Mouse (Mus musculus) heart, adult 2 months (tissue): Measurements from ENCODE around the gene Ackr3. TPM values are rescaled to one million over a fixed set of nuclear protein-coding genes. Genes with fewer than 3 reads are reported as not detected.

ENCODE experiments used
- DNase-seq, 2 experiments: peaks; one replicate each; pipeline ENCODE4 v3.0.0; 2021
- H3K27ac ChIP-seq: fragments of 200-600 bp; 2 replicates; pipeline ENCODE4 v1.8.1; 2022
- H3K27me3 ChIP-seq: fragments of 200-500 bp; 2 replicates; pipeline ENCODE4 v1.6.1; 2012; ENCODE audit warnings: mild to moderate bottlenecking, low read length, inconsistent platforms, mixed read lengths; ENCODE audit not compliant: control insufficient read depth, insufficient read depth
- H3K36me3 ChIP-seq: fragments of 200-500 bp; 2 replicates; pipeline ENCODE4 v1.6.1; 2012; ENCODE audit warnings: low read length, inconsistent platforms; ENCODE audit not compliant: control insufficient read depth, insufficient read depth
- H3K4me1 ChIP-seq: fragments of 200-500 bp; 2 replicates; pipeline ENCODE4 v1.6.1; 2011; ENCODE audit warnings: low read length; ENCODE audit not compliant: control insufficient read depth, insufficient read depth
- H3K4me3 ChIP-seq: fragments of 200-600 bp; 2 replicates; pipeline ENCODE4 v1.8.1; 2022
- H3K79me2 ChIP-seq: fragments of 200-500 bp; replicated peaks from 2 replicates; pipeline ENCODE4 v1.6.1; 2012; ENCODE audit warnings: mild to moderate bottlenecking, inconsistent platforms, low read length, moderate library complexity, mixed read lengths; ENCODE audit not compliant: control insufficient read depth, insufficient read depth
- H3K9ac ChIP-seq: fragments of 200-500 bp; 2 replicates; pipeline ENCODE4 v1.6.1; 2012; ENCODE audit warnings: low read depth, mild to moderate bottlenecking, control low read depth, inconsistent platforms, low read length, mixed read lengths
- CTCF ChIP-seq: fragments of 200-600 bp; IDR thresholded peaks from 2 replicates; pipeline ENCODE4 v1.8.1; 2022; ENCODE audit warnings: antibody characterized with exemption, mild to moderate bottlenecking, moderate library complexity
- EP300 ChIP-seq: fragments of 200-500 bp; IDR thresholded peaks from 2 replicates; pipeline ENCODE4 v1.6.1; 2011; ENCODE audit warnings: low read depth, low read length, control low read depth; ENCODE audit not compliant: insufficient read depth
- POLR2A ChIP-seq: fragments of 200-500 bp; IDR thresholded peaks from 2 replicates; pipeline ENCODE4 v1.6.1; 2011; ENCODE audit warnings: mild to moderate bottlenecking, low read depth, low read length, control low read depth; ENCODE audit not compliant: insufficient read depth
- WGBS: fragments of 180-500 bp; shearing (Covaris S2); methylation state at CpG from one replicate; pipeline ENCODE4 v1.1.7; 2018; 5-methylcytosine and 5-hydroxymethylcytosine counted together
- intact Hi-C: fragments of 180-260 bp; cut with DNase I; formaldehyde crosslinking; loops from one replicate; pipeline ENCODE4 v1.15.1; 2025
- polyA plus RNA-seq: library from polyadenylated mRNA; depleted of rRNA; stranded (reverse); fragments of >200 nt; gene quantifications from 2 replicates; pipeline ENCODE4 v1.2.3, GENCODE M21; 2012
- total RNA-seq, 2 experiments: library from RNA; stranded (reverse); gene quantifications; 2 replicates each; pipeline ENCODE4 v1.2.3; 2021

The Ackr3 gene
- total and polyA plus RNA-seq, 3 experiments: 56.5 to 186 (median 58.0) TPM

DNA sequence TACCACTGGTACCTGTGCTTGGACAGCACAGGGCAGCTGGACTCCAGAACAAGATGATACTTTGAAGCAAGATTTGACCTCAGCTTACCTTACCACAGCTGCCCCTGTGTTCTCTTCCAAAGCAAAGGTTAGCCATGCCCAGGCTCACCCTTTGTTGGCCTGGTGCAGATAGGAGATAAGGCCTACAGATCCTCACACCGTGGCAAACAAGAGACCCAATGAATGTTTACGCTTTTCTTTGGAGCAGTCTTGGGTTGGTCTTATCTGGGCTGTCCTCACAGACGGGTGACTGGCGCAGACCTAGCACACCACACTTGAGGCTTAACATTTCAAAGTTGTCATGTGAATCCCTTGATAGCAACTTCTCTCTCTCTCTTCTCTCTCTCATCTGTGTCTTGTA lies 36.5 kb downstream of the Ackr3 start:
- intact Hi-C loops: no loop called here

DNA sequence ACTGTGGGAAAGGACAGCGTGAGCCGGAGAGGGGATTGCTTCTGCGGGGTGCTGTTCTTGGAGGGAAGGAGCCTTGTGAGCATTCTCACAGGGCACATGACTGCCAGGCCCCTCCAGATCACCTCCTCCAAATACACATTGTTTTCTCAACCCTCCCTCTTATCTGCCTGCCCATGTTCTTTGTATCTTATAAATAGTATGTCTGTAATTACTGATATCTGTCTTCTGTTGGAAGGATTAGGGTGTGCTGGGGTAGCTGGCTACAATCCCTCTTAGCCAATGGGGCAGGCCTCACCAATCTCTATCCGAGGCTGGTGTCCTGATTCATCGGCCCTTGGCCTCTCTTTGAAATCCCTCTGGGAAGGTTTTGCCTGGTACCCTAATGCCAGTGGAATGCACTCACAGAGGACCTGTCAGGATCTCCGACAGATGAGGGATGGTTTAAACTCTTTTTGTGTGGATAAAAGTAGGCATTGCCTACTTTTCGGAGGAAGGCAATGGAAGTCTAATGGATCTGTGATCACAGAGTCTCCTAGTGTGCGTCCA lies 38.7 kb downstream of the Ackr3 start:
- no peaks in the 10 kb centered on the region for H3K27me3 ChIP-seq
- no peaks in the 10 kb centered on the region for H3K36me3 ChIP-seq
- no peak overlapping the region for H3K4me3 ChIP-seq
- 0 out of 2 replicates have a peak overlapping the region, but pooled peaks have one; percentile 3 for H3K27ac ChIP-seq
- H3K9ac ChIP-seq: no peak overlapping the region
- DNase-seq: no peak
- no peak for TF ChIP-seq POLR2A
- TF ChIP-seq EP300: no peak
- TF ChIP-seq CTCF: no peak
- intact Hi-C loops: no loop called here
- no peaks in the 10 kb centered on the region for H3K79me2 ChIP-seq
- H3K4me1 ChIP-seq: peaks cover 4% of the 10 kb centered on the region; the same call in 1 of the 2 replicates
- 71% methylated on average over 8 of the region's 8 CpGs for WGBS

More for the DNA sequence above, 36.5 kb downstream of the Ackr3 start:
- H3K27ac ChIP-seq: peak overlapping the region; percentile 85
- H3K4me3 ChIP-seq: no peak overlapping the region
- H3K9ac ChIP-seq: no peak overlapping the region
- H3K79me2 ChIP-seq: no peaks in the 10 kb centered on the region
- H3K36me3 ChIP-seq: no peaks in the 10 kb centered on the region
- no peak for TF ChIP-seq CTCF
- no peak; the same call in 1 of the 2 replicates for TF ChIP-seq EP300
- no peak for TF ChIP-seq POLR2A
- H3K27me3 ChIP-seq: no peaks in the 10 kb centered on the region
- H3K4me1 ChIP-seq: peaks cover 4% of the 10 kb centered on the region; the same call in 1 of the 2 replicates
- WGBS: 47% methylated on average over 4 of the region's 4 CpGs
- DNase-seq: peak in 1 of 2 experiments; percentile 30

- WGBS: 78% methylated on average over 1 of the region's 1 CpGs
- Histone ChIP-seq H3K36me3 (no peaks in the 10 kb centered on the region), H3K79me2 (no peaks in the 10 kb centered on the region), H3K27me3 (no peaks in the 10 kb centered on the region), H3K4me1 (peaks cover 2% of the 10 kb centered on the region; the same call in 1 of the 2 replicates), H3K9ac (no peak overlapping the region), H3K4me3 (no peak overlapping the region), H3K27ac (no peak overlapping the region)
- intact Hi-C loops: no loop called here
- TF ChIP-seq CTCF (no peak), POLR2A (no peak), EP300 (no peak)
- DNase-seq: no peak
These were observed 40.8 kb downstream of the Ackr3 start for GRCm38 (mm10) chr1:90244537-90244936.

DNA sequence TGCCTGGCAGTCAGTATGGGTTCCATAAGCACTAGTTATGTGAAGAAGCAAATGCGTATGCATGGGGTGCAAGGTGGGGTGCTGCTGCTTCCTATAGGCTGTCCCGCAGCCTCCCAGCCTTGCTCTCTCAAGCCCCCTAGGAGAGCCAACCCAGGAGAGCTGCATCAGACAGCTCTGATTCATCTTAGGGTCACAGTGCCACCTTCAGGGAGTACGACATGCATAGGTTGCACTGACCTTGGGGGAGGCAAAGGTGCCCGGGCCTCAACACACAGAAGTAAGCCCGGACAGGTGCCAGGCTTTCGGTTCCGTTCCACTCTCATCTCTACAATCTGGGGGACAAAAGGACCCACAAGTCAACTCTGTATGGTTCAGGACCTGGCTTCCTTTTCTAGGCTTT lies 41.8 kb downstream of the Ackr3 start:
- Histone ChIP-seq H3K36me3 (no peaks in the 10 kb centered on the region), H3K9ac (no peak overlapping the region), H3K4me3 (no peak overlapping the region), H3K4me1 (no peaks in the 10 kb centered on the region), H3K27me3 (no peaks in the 10 kb centered on the region), H3K79me2 (no peaks in the 10 kb centered on the region), H3K27ac (peak overlapping the region; percentile 12; the same call in 1 of the 2 replicates)
- 76% methylated on average over 7 of the region's 7 CpGs for WGBS
- no peak for TF ChIP-seq POLR2A
- peak; percentile 67 for TF ChIP-seq CTCF
- 0 out of 2 replicates have a peak, but pooled peaks have one; percentile 44 for TF ChIP-seq EP300
- peak in 1 of 2 experiments; percentile 31 for DNase-seq
- intact Hi-C loops: loop anchor here (1.0 to 5.0 kb wide), 3 partner anchors 40 to 342 kb away; no protein-coding TSS in a partner anchor

DNA sequence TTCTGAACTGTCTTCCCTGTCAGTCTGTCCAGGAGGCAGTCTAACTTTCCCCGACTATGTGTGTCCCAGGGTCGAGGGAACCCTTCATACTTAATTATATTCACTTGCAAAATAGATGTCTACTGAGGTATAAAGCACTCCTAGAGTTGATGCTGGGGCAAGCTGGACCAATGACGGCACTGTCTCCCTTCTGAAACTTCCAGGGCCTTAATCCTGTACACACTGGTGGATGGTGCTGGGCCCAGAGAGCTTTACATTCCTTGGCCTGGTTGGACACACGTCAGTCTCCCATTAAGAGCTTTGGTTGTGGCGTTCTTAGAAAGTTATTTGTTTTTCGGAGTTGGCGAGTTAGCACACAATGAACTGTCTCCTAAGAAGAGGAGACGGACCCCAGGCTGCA lies 42.3 kb downstream of the Ackr3 start:
- Histone ChIP-seq H3K79me2 (no peaks in the 10 kb centered on the region), H3K9ac (no peak overlapping the region), H3K27me3 (no peaks in the 10 kb centered on the region), H3K4me3 (no peak overlapping the region), H3K4me1 (no peaks in the 10 kb centered on the region), H3K36me3 (no peaks in the 10 kb centered on the region), H3K27ac (peak overlapping the region; percentile 12; the same call in 1 of the 2 replicates)
- intact Hi-C loops: loop anchor here (5.0 kb wide), 1 partner anchor 341 kb away; no protein-coding TSS in a partner anchor
- TF ChIP-seq EP300 (no peak), CTCF (no peak), POLR2A (no peak)
- WGBS: 85% methylated on average over 8 of the region's 8 CpGs
- DNase-seq: no peak

- 50% methylated on average over 1 of the region's 1 CpGs for WGBS
- Histone ChIP-seq H3K79me2 (no peaks in the 10 kb centered on the region), H3K36me3 (no peaks in the 10 kb centered on the region), H3K27me3 (no peaks in the 10 kb centered on the region), H3K27ac (no peak overlapping the region), H3K4me1 (no peaks in the 10 kb centered on the region), H3K9ac (no peak overlapping the region), H3K4me3 (no peak overlapping the region)
- intact Hi-C loops: loop anchor here (5.0 kb wide), 1 partner anchor 341 kb away; no protein-coding TSS in a partner anchor
- DNase-seq: no peak
- TF ChIP-seq CTCF: no peak
- no peak for TF ChIP-seq EP300
- no peak for TF ChIP-seq POLR2A
These were observed 43.0 kb downstream of the Ackr3 start for GRCm38 (mm10) chr1:90246800-90247199.
